Mouse (Mus musculus) hindbrain, embryonic 16.5 days (tissue): ENCODE measurements around the gene Megf9. TPM values are rescaled to one million over a fixed set of nuclear protein-coding genes. Genes with fewer than 3 reads are reported as not detected.

Source experiments
- ATAC-seq: fragments of 200-750 bp; cut with Nextera tagmentation; 2 replicates; pipeline ENCODE4 v1.8.0; 2017; ENCODE audit warnings: moderate TSS enrichment, moderate library complexity
- H3K27ac ChIP-seq: fragments of 300-500 bp; sonication (generic); 2 replicates; pipeline ENCODE4 v1.5.1; 2014; ENCODE audit warnings: low read depth, mild to moderate bottlenecking, control low read depth, low read length, moderate library complexity
- H3K27me3 ChIP-seq: fragments of 300-500 bp; sonication (generic); replicated peaks from 2 replicates; pipeline ENCODE4 v1.6.1; 2014; ENCODE audit warnings: low read length; ENCODE audit not compliant: control insufficient read depth, insufficient read depth
- H3K36me3 ChIP-seq: fragments of 300-500 bp; sonication (generic); 2 replicates; pipeline ENCODE4 v1.6.1; 2014; ENCODE audit warnings: mild to moderate bottlenecking, low read length, moderate library complexity, mixed read lengths; ENCODE audit not compliant: control insufficient read depth, insufficient read depth
- H3K4me1 ChIP-seq: fragments of 300-500 bp; sonication (generic); 2 replicates; pipeline ENCODE4 v1.6.1; 2014; ENCODE audit warnings: low read depth, low read length; ENCODE audit not compliant: control insufficient read depth, insufficient read depth
- H3K4me2 ChIP-seq: fragments of 300-500 bp; sonication (generic); 2 replicates; pipeline ENCODE4 v1.6.1; 2014; ENCODE audit warnings: mild to moderate bottlenecking, low read length, control low read depth, moderate library complexity
- H3K4me3 ChIP-seq: fragments of 300-500 bp; sonication (generic); 2 replicates; pipeline ENCODE4 v1.5.1; 2014; ENCODE audit warnings: mild to moderate bottlenecking, low read length, control low read depth, moderate library complexity
- H3K9ac ChIP-seq: fragments of 300-500 bp; sonication (generic); 2 replicates; pipeline ENCODE4 v1.6.1; 2014; ENCODE audit warnings: low read depth, mild to moderate bottlenecking, control low read depth, low read length, moderate library complexity
- H3K9me3 ChIP-seq: fragments of 300-500 bp; sonication (generic); 2 replicates; pipeline ENCODE4 v1.6.1; 2014; ENCODE audit warnings: mild to moderate bottlenecking, low read length, moderate library complexity; ENCODE audit not compliant: control insufficient read depth
- WGBS: fragments of 180-500 bp; shearing (Covaris S2); extraction: QIAGEN DNeasy Blood & Tissue Kit; methylation state at CpG from one replicate; pipeline ENCODE4 v1.1.7; 2014; 5-methylcytosine and 5-hydroxymethylcytosine counted together
- polyA plus RNA-seq: library from polyadenylated mRNA; unstranded; fragments of >200 nt; fragmentation: Nextera tagmentation; extraction: Ambion mirVana; gene quantifications from 2 replicates; pipeline ENCODE4 v1.2.1, GENCODE M21; 2015

The Megf9 gene
- polyA plus RNA-seq, 1 experiment from 2014 or later = 22.4 TPM

- 78% methylated on average over 11 of the region's 11 CpGs for WGBS
Observed at GRCm38 (mm10) chr4:70391760-70392372, 142.9 kb downstream of the Megf9 start.

GRCm38 (mm10) chr4:70391073-70391472, 143.7 kb downstream of the Megf9 start:
- Histone ChIP-seq H3K27me3 (no peaks in the 10 kb centered on the region), H3K27ac (0 out of 2 replicates have a peak overlapping the region, but pooled peaks have one; percentile 3), H3K4me3 (no peak overlapping the region), H3K4me1 (no peaks in the 10 kb centered on the region), H3K4me2 (no peak overlapping the region), H3K36me3 (no peaks in the 10 kb centered on the region), H3K9me3 (no peaks in the 10 kb centered on the region), H3K9ac (no peak overlapping the region)
- 86% methylated on average over 9 of the region's 9 CpGs for WGBS
- ATAC-seq = no peak

More at GRCm38 (mm10) chr4:70391760-70392372, 142.9 kb downstream of the Megf9 start:
- no peaks in the 10 kb centered on the region for H3K9me3 ChIP-seq
- ATAC-seq = no peak
- H3K4me2 ChIP-seq = no peak overlapping the region
- no peak overlapping the region for H3K27ac ChIP-seq
- no peaks in the 10 kb centered on the region for H3K27me3 ChIP-seq
- H3K9ac ChIP-seq = no peak overlapping the region
- H3K4me3 ChIP-seq = no peak overlapping the region
- H3K4me1 ChIP-seq = no peaks in the 10 kb centered on the region
- H3K36me3 ChIP-seq = no peaks in the 10 kb centered on the region

- H3K27me3 ChIP-seq = no peaks in the 10 kb centered on the region
- no peaks in the 10 kb centered on the region for H3K9me3 ChIP-seq
- H3K36me3 ChIP-seq = no peaks in the 10 kb centered on the region
- no peaks in the 10 kb centered on the region for H3K4me1 ChIP-seq
- H3K4me2 ChIP-seq = no peak overlapping the region
- H3K9ac ChIP-seq = no peak overlapping the region
- no peak for ATAC-seq
- H3K4me3 ChIP-seq = no peak overlapping the region
- WGBS = 87% methylated on average over 5 of the region's 5 CpGs
- no peak overlapping the region for H3K27ac ChIP-seq
Observed at GRCm38 (mm10) chr4:70386206-70386605, 148.6 kb downstream of the Megf9 start.

GRCm38 (mm10) chr4:70377359-70377758, 157.4 kb downstream of the Megf9 start:
- Histone ChIP-seq H3K4me3 (no peak overlapping the region), H3K4me1 (no peaks in the 10 kb centered on the region), H3K9me3 (no peaks in the 10 kb centered on the region), H3K9ac (no peak overlapping the region), H3K27me3 (no peaks in the 10 kb centered on the region), H3K27ac (no peak overlapping the region), H3K36me3 (no peaks in the 10 kb centered on the region), H3K4me2 (no peak overlapping the region)
- no peak; the same call in 1 of the 2 replicates for ATAC-seq
- 58% methylated on average over 4 of the region's 4 CpGs for WGBS

Other genes with a start within 250 kb of the Megf9 start
- gene Cdk5rap2, start 124.6 kb downstream of the Megf9 start, polyA plus RNA-seq = 7.2 and 10.6 TPM in 2 replicates